Mouse (Mus musculus) ES-E14 (cell line): ENCODE measurements at regions not wholly inside any gene's neighbourhood (a gene's known extent, or its start where the extent isn't known, plus 50 kb on each side); places are given as distances from the start of the nearest gene placed in this dataset.
A peak's percentile ranks its signal among the peaks of the same experiment; 100 is the strongest.
"Not testable (repeated sequence)": the region's sequence is repeated elsewhere in the genome, so short reads cannot be mapped to it uniquely, and the experiment has no call there.

ENCODE experiments used
- DNase-seq: peaks from one replicate; pipeline ENCODE4 v3.0.0-alpha.2; 2013; ENCODE audit warnings: low read depth, low spot score
- H3K27ac ChIP-seq: 2 replicates; pipeline ENCODE4 v1.5.1; 2012; ENCODE audit warnings: low read depth, mild to moderate bottlenecking, low read length, moderate library complexity, mixed read lengths; ENCODE audit not compliant: poor library complexity, insufficient read depth, severe bottlenecking
- H3K36me3 ChIP-seq: 2 replicates; pipeline ENCODE4 v1.6.1; 2012; ENCODE audit warnings: mild to moderate bottlenecking, low read length, moderate library complexity, mixed read lengths; ENCODE audit not compliant: control insufficient read depth, poor library complexity, insufficient read depth, severe bottlenecking
- H3K4me1 ChIP-seq, 2 experiments: fragments of 150-350 bp in 1 of 2; sonication (generic) in 1 of 2; 2 replicates each; pipeline ENCODE4 v1.6.1; 2012; ENCODE audit warnings: low read length in 2 of 2, mild to moderate bottlenecking in 1 of 2, mixed read lengths in 1 of 2; ENCODE audit not compliant: control insufficient read depth in 2 of 2, insufficient read depth in 2 of 2, poor library complexity in 1 of 2
- H3K4me3 ChIP-seq, 2 experiments: fragments of 150-350 bp in 1 of 2; sonication (generic) in 1 of 2; 2 replicates each; pipeline ENCODE4 v1.5.1; 2012; ENCODE audit warnings: low read length in 2 of 2, low read depth in 1 of 2, mild to moderate bottlenecking in 1 of 2, mixed read lengths in 1 of 2; ENCODE audit not compliant: insufficient read depth in 1 of 2, poor library complexity in 1 of 2, severe bottlenecking in 1 of 2
- H3K9ac ChIP-seq: 2 replicates; pipeline ENCODE4 v1.6.1; 2012; ENCODE audit warnings: low read depth, mild to moderate bottlenecking, low read length, mixed read lengths; ENCODE audit not compliant: poor library complexity, insufficient read depth, severe bottlenecking
- H3K9me3 ChIP-seq: fragments of 150-350 bp; sonication (generic); 2 replicates; pipeline ENCODE4 v1.6.1; 2012; ENCODE audit warnings: low read depth, mild to moderate bottlenecking, low read length; ENCODE audit not compliant: control insufficient read depth, insufficient read depth
- MAFK ChIP-seq: IDR thresholded peaks from 2 replicates; pipeline ENCODE4 v1.6.1; 2014; ENCODE audit warnings: mild to moderate bottlenecking, low read depth, low read length, inconsistent platforms; ENCODE audit not compliant: insufficient read depth
- ZC3H11A ChIP-seq: IDR thresholded peaks from 2 replicates; pipeline ENCODE4 v1.6.1; 2012; ENCODE audit warnings: low read depth, mild to moderate bottlenecking, inconsistent platforms, low read length, borderline replicate concordance
- in situ Hi-C, 2 experiments: fragments of 600-800 bp; cut with MboI; formaldehyde crosslinking; loops; one replicate each; pipeline ENCODE4 v1.15.1; 2025; ENCODE audit warnings: low sequenced_read_pairs in 2 of 2, inconsistent platforms in 1 of 2; ENCODE audit not compliant: unreplicated experiment in 2 of 2

- H3K9me3 ChIP-seq, H3K27ac ChIP-seq, H3K36me3 ChIP-seq, DNase-seq, H3K4me1 ChIP-seq, H3K4me3 ChIP-seq, in situ Hi-C loops, H3K9ac ChIP-seq: not testable (repeated sequence)
Observed at GRCm38 (mm10) chr13:50754911-50755310, 56.8 kb downstream of the Gm8765 start.

GRCm38 (mm10) chr13:50756334-50756733, 58.2 kb downstream of the Gm8765 start:
- H3K9ac ChIP-seq, H3K9me3 ChIP-seq, H3K4me1 ChIP-seq, DNase-seq, in situ Hi-C loops, H3K36me3 ChIP-seq, H3K27ac ChIP-seq, H3K4me3 ChIP-seq: not testable (repeated sequence)

DNA sequence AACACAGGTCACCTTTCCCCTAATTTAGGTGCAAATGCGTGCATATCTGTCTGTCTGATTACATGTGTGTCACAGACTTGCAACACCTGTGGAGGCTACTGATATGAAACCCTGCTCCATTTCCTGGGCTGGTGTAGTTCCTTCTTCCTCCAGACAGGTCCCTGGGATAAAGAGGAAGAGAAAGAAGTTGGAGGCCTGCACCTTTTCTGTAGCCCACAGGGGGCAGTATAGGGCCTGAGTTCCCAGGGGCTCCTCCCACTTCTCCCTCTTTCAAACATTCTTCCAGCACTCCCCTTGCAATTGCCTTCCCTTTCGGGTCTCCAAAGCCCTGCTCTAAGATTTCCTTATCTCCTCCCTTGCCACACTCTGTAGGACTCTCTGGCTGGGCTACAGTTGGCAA, 66.5 kb downstream of the Gm8765 start:
- peak; percentile 17 for DNase-seq
- no peaks in the 10 kb centered on the region for H3K4me1 ChIP-seq
- no peaks in the 10 kb centered on the region for H3K36me3 ChIP-seq
- 0 out of 2 replicates have a peak, but pooled peaks have one; percentile 18 for TF ChIP-seq ZC3H11A
- no peak for TF ChIP-seq MAFK
- in situ Hi-C loops, result no loop called here
- no peaks in the 10 kb centered on the region for H3K9me3 ChIP-seq
- H3K27ac ChIP-seq, result no peak overlapping the region
- no peak overlapping the region for H3K9ac ChIP-seq
- peak overlapping the region in 1 of 2 experiments; percentile 20; a peak in 1 of 4 replicates for H3K4me3 ChIP-seq

GRCm38 (mm10) chr13:50780036-50780435, 81.9 kb downstream of the Gm8765 start:
- H3K4me3 ChIP-seq, H3K36me3 ChIP-seq, H3K9me3 ChIP-seq, H3K9ac ChIP-seq, H3K27ac ChIP-seq, in situ Hi-C loops, H3K4me1 ChIP-seq, DNase-seq: not testable (repeated sequence)

DNA sequence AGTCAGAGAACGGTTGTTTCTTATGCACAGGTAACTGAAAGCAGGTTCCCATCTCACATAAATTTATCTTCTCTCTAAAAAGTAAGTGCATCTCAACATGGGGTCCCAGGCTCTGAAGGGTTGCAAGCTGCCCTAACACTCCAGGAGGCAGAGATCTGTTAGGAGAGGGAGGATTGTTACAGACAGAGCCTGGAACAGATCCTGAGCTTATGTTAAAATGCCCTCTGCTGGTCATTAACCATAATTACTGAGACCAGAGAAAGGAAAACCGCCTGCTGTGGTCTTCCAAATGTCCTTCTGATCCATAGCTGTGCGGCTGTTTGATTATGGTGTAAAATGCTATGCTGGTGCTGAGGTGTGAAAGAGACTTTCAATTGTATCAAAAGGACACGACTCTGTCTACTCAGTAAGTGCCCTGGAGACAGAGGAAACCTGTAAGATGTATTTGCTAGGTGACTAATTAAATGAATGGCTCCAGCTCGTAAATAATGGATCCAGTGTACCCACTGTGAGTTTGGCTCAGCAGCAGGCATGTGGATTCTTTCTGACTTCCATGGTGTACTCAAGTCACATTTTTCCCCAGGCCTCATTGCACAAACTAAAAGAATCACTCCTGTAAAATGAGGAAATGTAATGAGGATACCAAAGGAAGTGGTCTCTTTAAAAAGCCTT, 131.9 kb downstream of the Gm8765 start:
- peak; percentile 24; the same call in 1 of the 2 replicates for TF ChIP-seq ZC3H11A
- H3K9ac ChIP-seq, H3K4me1 ChIP-seq, H3K36me3 ChIP-seq, H3K9me3 ChIP-seq, in situ Hi-C loops, H3K27ac ChIP-seq, H3K4me3 ChIP-seq: not testable (repeated sequence)
- peak; percentile 13 for DNase-seq
